Mouse (Mus musculus): Measurements from ENCODE around the gene Vat1l. TPM values are rescaled to one million over a fixed set of nuclear protein-coding genes. Genes with fewer than 3 reads are reported as not detected.

Vat1l gene
- 0.21 TPM for polyA plus RNA-seq (2017; shearing (Covaris generic))

DNA sequence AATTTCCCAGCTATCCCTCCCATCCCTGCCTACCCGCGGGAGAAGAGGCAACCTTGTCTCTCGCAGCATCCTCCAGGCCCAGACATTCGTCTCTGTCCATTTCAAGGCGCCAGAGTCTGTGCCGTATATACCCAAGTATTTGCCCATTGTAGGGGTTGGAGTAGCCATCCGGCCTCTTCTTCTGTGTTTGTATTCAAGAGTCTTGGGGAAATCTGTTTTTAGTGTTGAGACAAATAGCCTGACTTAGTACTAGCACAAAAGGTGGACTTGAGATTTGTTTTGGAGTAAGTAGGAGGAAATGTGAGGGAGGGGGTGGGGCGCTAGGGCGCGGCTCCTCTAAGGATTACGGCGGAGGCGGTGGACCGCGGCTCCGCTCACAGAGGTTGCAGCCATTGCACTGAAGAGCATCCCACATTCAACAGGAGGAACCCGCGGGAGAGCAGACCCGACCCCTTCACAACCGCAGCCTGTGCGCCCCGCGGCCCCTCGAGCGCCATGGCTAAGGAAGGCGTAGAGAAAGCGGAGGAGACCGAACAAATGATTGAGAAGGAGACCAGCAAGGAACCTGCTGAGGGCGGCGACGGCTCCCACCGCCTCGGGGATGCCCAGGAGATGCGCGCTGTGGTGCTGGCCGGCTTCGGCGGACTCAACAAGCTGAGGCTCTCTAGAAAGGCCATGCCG, at the start of gene Vat1l:
TSS of gene Vat1l (plus strand) at position 392 of the 681 bp plus-strand sequence.

GRCm38 (mm10) chr8:114417786-114418185, 212.4 kb downstream of the Vat1l start, which contains the start of gene Clec3a:
Gene Clec3a (plus strand): TSS chr8:114418086.

Other genes starting within 250 kb of the Vat1l start
- gene Nudt7, start 72.1 kb upstream of the Vat1l start, polyA plus RNA-seq (2017; shearing (Covaris generic)), result 28.4 TPM
- gene Clec3a, start 212.5 kb downstream of the Vat1l start, polyA plus RNA-seq (2017; shearing (Covaris generic)), result not detected
- 10.1 TPM for gene Wwox, start 234.0 kb downstream of the Vat1l start, polyA plus RNA-seq (2017; shearing (Covaris generic))